Mouse (Mus musculus) myocyte (in vitro differentiated cells): Measurements from ENCODE around the gene Ntn5. TPM values are rescaled to one million over a fixed set of nuclear protein-coding genes. Genes with fewer than 3 reads are reported as not detected.

Experiments
- H3K27me3 ChIP-seq: one replicate; pipeline ENCODE4 v1.6.1; 2011; ENCODE audit not compliant: control insufficient read depth, insufficient read depth, insufficient read length
- H3K36me3 ChIP-seq: one replicate; pipeline ENCODE4 v1.6.1; 2011; ENCODE audit not compliant: control insufficient read depth, insufficient read depth
- H3K4me2 ChIP-seq: one replicate; pipeline ENCODE4 v1.6.1; 2011; ENCODE audit warnings: low read depth, control low read depth
- H3K4me3 ChIP-seq: one replicate; pipeline ENCODE4 v1.5.1; 2011; ENCODE audit warnings: mild to moderate bottlenecking, control low read depth, moderate library complexity
- H3K79me2 ChIP-seq: one replicate; pipeline ENCODE4 v1.6.1; 2011; ENCODE audit not compliant: control insufficient read depth, insufficient read depth
- H3ac ChIP-seq: one replicate; pipeline ENCODE4 v1.6.1; 2011; ENCODE audit not compliant: control insufficient read depth, insufficient read length
- CEBPB ChIP-seq: IDR thresholded peaks from 2 replicates; pipeline ENCODE4 v1.6.1; 2011; ENCODE audit warnings: mild to moderate bottlenecking, moderate library complexity; ENCODE audit not compliant: poor library complexity, insufficient read depth, severe bottlenecking
- E2F4 ChIP-seq: IDR thresholded peaks from one replicate; pipeline ENCODE4 v1.6.1; 2011; ENCODE audit warnings: mild to moderate bottlenecking, control low read depth, moderate library complexity; ENCODE audit not compliant: insufficient read depth
- MAX ChIP-seq: IDR thresholded peaks from one replicate; pipeline ENCODE4 v1.6.1; 2011; ENCODE audit warnings: low read depth, mild to moderate bottlenecking, control low read depth
- MYOD1 ChIP-seq, 3 experiments: IDR thresholded peaks; one replicate each; pipeline ENCODE4 v1.6.1; 2011; ENCODE audit warnings: control low read depth in 2 of 3, low read depth in 2 of 3, mild to moderate bottlenecking in 2 of 3, moderate library complexity in 1 of 3; ENCODE audit not compliant: insufficient read length in 2 of 3, control insufficient read depth in 1 of 3
- MYOG ChIP-seq, 3 experiments: IDR thresholded peaks; one replicate each; pipeline ENCODE4 v1.6.1; 2011; ENCODE audit warnings: control low read depth in 2 of 3, low read depth in 2 of 3, mild to moderate bottlenecking in 2 of 3; ENCODE audit not compliant: insufficient read length in 2 of 3, control insufficient read depth in 1 of 3, insufficient read depth in 1 of 3
- POLR2A ChIP-seq: IDR thresholded peaks from one replicate; pipeline ENCODE4 v1.6.1; 2011; ENCODE audit warnings: low read depth, mild to moderate bottlenecking, control low read depth, moderate library complexity; ENCODE audit not compliant: insufficient read length
- POLR2AphosphoS2 ChIP-seq: IDR thresholded peaks from one replicate; pipeline ENCODE4 v1.6.1; 2011; ENCODE audit warnings: low read depth, control low read depth; ENCODE audit not compliant: insufficient read length
- REST ChIP-seq: IDR thresholded peaks from one replicate; pipeline ENCODE4 v1.6.1; 2011; ENCODE audit warnings: mild to moderate bottlenecking, control low read depth, moderate library complexity; ENCODE audit not compliant: insufficient read depth, insufficient read length
- SRF ChIP-seq: IDR thresholded peaks from one replicate; pipeline ENCODE4 v1.6.1; 2011; ENCODE audit warnings: low read depth; ENCODE audit not compliant: control insufficient read depth, insufficient read length
- TCF12 ChIP-seq: IDR thresholded peaks from one replicate; pipeline ENCODE4 v1.6.1; 2011; ENCODE audit warnings: mild to moderate bottlenecking, control low read depth; ENCODE audit not compliant: poor library complexity, insufficient read depth, severe bottlenecking
- TCF3 ChIP-seq: IDR thresholded peaks from one replicate; pipeline ENCODE4 v1.6.1; 2011; ENCODE audit warnings: low read depth, control low read depth; ENCODE audit not compliant: insufficient read length
- USF1 ChIP-seq: IDR thresholded peaks from one replicate; pipeline ENCODE4 v1.6.1; 2011; ENCODE audit warnings: low read depth, mild to moderate bottlenecking, control low read depth, moderate library complexity
- polyA plus RNA-seq: library from polyadenylated mRNA; unstranded; fragments of >200 nt; fragmentation: generic; extraction: Trizol; gene quantifications from one replicate; pipeline ENCODE4 v1.2.1, GENCODE M21; 2012; ENCODE audit warnings: missing spikeins

The Ntn5 gene
- 3.6 TPM for polyA plus RNA-seq

DNA sequence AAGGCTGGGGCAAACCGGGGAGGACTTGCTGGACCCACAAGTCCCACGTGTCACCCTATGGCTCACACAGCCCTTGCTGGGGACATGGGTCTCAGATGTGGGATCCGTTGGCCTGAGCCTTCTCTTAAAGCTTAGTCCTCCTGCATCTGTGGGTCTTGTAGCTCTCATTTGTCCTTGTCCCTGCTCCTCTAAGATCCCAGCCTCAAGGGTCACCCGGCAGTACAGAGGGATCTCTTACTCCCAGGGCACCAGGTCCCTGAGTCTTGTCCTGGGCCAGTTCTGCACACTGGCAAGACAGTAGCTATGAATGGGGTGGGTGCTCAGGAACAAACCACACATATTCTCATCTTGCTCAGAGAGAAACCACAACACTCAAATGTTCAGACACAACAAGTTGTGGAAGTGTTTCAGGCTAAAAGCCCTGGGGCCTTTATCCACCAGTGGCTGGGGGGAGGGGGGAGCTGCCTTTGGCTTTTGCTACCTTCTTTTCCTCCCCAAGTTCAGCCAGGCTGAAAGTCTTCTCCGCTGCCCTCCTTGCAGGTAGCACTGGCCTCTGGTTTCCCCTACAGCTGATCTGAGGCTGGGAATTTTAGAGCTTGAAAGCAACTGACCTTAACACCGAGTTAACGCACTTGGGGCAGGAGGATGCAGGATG is at the start of gene Ntn5:
Gene Ntn5 (plus strand): TSS at position 627 of the 655 bp plus-strand sequence.
- H3K4me2 ChIP-seq = no peak within 1 kb of the TSS
- H3K79me2 ChIP-seq = no peaks in the 10 kb centered on the region
- H3K4me3 ChIP-seq = no peak within 1 kb of the TSS
- H3K36me3 ChIP-seq = no peaks in the 10 kb centered on the region
- no peaks in the 10 kb centered on the region for H3K27me3 ChIP-seq
- no peak within 1 kb of the TSS for H3ac ChIP-seq
- TF ChIP-seq CEBPB = no peak
- no peak for TF ChIP-seq TCF12
- TF ChIP-seq TCF3 = no peak
- TF ChIP-seq MYOD1 (IDR thresholded peaks at IDR 0.05; ENCODE audit: control insufficient read depth in 1 of 3, insufficient read length in 2 of 3, low read depth in 2 of 3) = no peak
- no peak for TF ChIP-seq E2F4
- no peak for TF ChIP-seq REST
- no peak for TF ChIP-seq MYOG (IDR thresholded peaks at IDR 0.05; ENCODE audit: control insufficient read depth in 1 of 3, insufficient read depth in 1 of 3, insufficient read length in 2 of 3, low read depth in 2 of 3)
- no peak for TF ChIP-seq POLR2A
- no peak for TF ChIP-seq USF1
- TF ChIP-seq MAX = no peak
- no peak for TF ChIP-seq POLR2AphosphoS2
- no peak for TF ChIP-seq SRF

DNA sequence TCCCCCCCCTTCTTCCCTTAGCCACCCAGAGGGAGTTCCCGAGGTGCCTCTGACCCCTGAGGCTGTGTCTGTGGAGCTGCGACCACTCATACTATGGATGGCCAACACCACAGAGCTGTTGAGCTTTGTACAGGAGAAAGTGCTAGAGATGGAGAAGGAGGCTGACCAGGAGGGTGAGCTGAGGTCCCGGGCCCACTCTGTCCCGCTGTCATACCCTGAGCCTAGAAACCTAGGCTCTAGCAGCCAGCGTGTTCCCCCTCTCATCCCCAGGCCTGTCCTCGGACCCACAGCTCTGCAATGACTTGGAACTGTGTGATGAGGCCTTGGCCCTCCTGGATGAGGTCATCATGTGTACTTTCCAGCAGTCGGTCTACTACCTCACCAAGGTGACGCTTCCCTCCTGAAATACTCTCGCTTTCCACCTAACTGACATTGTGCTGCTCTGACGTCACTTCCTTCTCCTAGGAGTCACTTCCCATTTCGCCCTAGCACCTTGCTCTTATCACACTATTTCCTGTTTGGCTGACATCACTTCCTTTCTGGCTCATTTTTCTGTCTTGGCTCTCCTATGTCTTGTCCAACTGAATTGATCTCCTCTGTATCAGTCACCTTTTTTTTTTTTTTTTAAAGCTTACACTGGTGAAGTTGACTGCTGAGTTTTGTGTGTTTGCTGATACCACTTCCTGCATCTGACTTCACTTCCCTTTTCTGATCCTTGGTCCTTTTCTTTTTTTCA is 48.7 kb upstream of the Ntn5 start:
- TF ChIP-seq POLR2AphosphoS2 = peak; percentile 34
- TF ChIP-seq POLR2A = no peak
- H3K4me2 ChIP-seq = no peak overlapping the region
- no peaks in the 10 kb centered on the region for H3K27me3 ChIP-seq
- H3K79me2 ChIP-seq = no peaks in the 10 kb centered on the region
- H3K4me3 ChIP-seq = no peak overlapping the region
- H3K36me3 ChIP-seq = no peaks in the 10 kb centered on the region
- H3ac ChIP-seq = no peak overlapping the region

DNA sequence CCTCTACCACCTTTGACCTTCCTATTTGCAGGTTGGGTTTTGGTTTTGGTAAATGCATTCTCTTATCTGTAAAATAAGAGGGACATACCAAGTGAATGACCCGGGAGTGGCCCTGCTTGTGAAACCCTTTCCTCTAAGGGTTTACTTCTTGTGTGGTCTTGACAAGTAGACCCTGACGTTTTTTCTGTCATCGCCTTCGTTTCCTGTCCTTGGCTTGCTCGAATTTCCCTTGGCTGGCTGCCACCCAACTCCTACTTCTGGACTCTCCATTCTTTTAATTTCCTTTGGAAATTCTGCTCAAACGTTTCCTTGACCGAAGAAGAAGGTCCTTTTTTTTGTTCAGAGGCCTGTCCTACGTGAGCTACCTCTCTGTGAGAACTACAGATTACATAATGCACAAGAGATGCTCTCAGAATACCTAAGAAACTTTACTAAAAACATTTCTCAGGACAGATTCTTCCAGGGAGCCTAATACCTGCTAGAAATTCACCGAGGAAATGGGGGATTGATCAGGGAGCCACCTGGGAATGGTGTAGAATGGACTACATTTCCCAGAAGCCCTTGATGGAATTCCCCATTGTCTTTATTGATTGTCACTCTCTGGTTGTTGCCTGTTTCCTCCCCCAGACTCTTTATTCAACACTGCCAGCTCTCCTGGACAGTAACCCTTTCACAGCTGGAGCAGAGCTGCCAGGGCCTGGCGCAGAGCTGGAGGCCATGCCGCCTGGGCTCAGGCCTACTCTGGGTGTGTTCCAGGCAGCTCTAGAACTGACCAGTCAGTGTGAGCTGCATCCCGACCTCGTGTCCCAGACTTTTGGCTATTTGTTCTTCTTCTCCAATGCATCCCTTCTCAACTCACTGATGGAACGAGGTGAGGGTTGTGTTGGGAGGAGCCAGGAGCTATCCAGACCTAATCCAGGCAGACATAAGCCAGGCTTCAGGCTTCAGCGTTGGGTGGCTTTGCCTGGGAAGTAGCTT is 47.8 kb upstream of the Ntn5 start:
- no peaks in the 10 kb centered on the region for H3K36me3 ChIP-seq
- no peaks in the 10 kb centered on the region for H3K27me3 ChIP-seq
- no peak overlapping the region for H3ac ChIP-seq
- TF ChIP-seq CEBPB (no peak), TCF12 (no peak), USF1 (no peak), POLR2AphosphoS2 (no peak), MYOD1 (IDR thresholded peaks at IDR 0.05; ENCODE audit: control insufficient read depth in 1 of 3, insufficient read length in 2 of 3, low read depth in 2 of 3) (no peak), MAX (no peak), TCF3 (no peak), MYOG (IDR thresholded peaks at IDR 0.05; ENCODE audit: control insufficient read depth in 1 of 3, insufficient read depth in 1 of 3, insufficient read length in 2 of 3, low read depth in 2 of 3) (no peak), REST (no peak), SRF (no peak), POLR2A (no peak), E2F4 (no peak)
- no peaks in the 10 kb centered on the region for H3K79me2 ChIP-seq
- H3K4me3 ChIP-seq = no peak overlapping the region
- H3K4me2 ChIP-seq = no peak overlapping the region

DNA sequence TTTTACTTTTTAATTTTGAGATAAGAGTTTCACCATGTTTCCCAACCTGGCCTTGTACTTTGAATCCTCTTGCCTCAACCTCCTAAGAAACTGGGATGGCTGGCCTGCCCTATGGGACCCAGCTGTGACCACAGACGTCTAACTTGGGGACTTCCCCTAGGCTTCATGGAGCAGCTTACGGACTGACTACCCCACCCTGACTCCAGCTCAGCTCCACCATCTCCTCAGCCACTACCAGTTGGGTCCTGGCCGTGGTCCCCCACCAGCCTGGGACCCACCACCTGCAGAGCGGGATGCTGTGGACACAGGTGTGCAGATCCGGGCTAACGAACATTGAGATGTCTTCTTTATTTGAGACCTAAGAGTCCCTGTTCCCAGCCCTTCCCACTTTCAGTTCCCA is 46.1 kb upstream of the Ntn5 start:
- no peaks in the 10 kb centered on the region for H3K79me2 ChIP-seq
- no peak for TF ChIP-seq MAX
- no peak for TF ChIP-seq SRF
- no peak for TF ChIP-seq MYOG (IDR thresholded peaks at IDR 0.05; ENCODE audit: control insufficient read depth in 1 of 3, insufficient read depth in 1 of 3, insufficient read length in 2 of 3, low read depth in 2 of 3)
- TF ChIP-seq MYOD1 (IDR thresholded peaks at IDR 0.05; ENCODE audit: control insufficient read depth in 1 of 3, insufficient read length in 2 of 3, low read depth in 2 of 3) = no peak
- no peak for TF ChIP-seq TCF12
- no peak for TF ChIP-seq REST
- no peak for TF ChIP-seq E2F4
- TF ChIP-seq TCF3 = no peak
- TF ChIP-seq CEBPB = no peak
- TF ChIP-seq POLR2AphosphoS2 = no peak
- TF ChIP-seq POLR2A = no peak
- no peak for TF ChIP-seq USF1
- H3K4me3 ChIP-seq = no peak overlapping the region
- H3ac ChIP-seq = no peak overlapping the region
- no peaks in the 10 kb centered on the region for H3K27me3 ChIP-seq
- no peaks in the 10 kb centered on the region for H3K36me3 ChIP-seq
- no peak overlapping the region for H3K4me2 ChIP-seq
